Mouse (Mus musculus) CH12.LX (cell line): ENCODE data around the gene Gpr152.
"Not testable (repeated sequence)": the region's sequence is repeated elsewhere in the genome, so short reads cannot be mapped to it uniquely, and the experiment has no call there.

Source experiments
- CTCF ChIP-seq, 2 experiments: IDR thresholded peaks in 1 of 2; conservative IDR thresholded peaks in 1 of 2; 2 replicates each; pipeline ENCODE4 v1.5.1; 2011 to 2012; ENCODE audit warnings: low read depth in 2 of 2, low read length in 2 of 2, improper control_type of control experiment in 1 of 2, inconsistent platforms in 1 of 2, mild to moderate bottlenecking in 1 of 2, moderate library complexity in 1 of 2
- E2F4 ChIP-seq: IDR thresholded peaks from 2 replicates; pipeline ENCODE4 v1.6.1; 2011; ENCODE audit warnings: low read depth, low read length, improper control_type of control experiment; ENCODE audit not compliant: insufficient replicate concordance
- ELF1 ChIP-seq: IDR thresholded peaks from 2 replicates; pipeline ENCODE4 v1.6.1; 2014; ENCODE audit warnings: low read depth, mild to moderate bottlenecking, inconsistent platforms, low read length, improper control_type of control experiment
- EP300 ChIP-seq: IDR thresholded peaks from 2 replicates; pipeline ENCODE4 v1.6.1; 2011; ENCODE audit warnings: low read length, improper control_type of control experiment
- GABPA ChIP-seq: IDR thresholded peaks from 2 replicates; pipeline ENCODE4 v1.6.1; 2012; ENCODE audit warnings: low read depth, low read length, improper control_type of control experiment, inconsistent platforms; ENCODE audit not compliant: insufficient replicate concordance
- HCFC1 ChIP-seq: IDR thresholded peaks from 2 replicates; pipeline ENCODE4 v1.6.1; 2012; ENCODE audit warnings: low read depth, mild to moderate bottlenecking, inconsistent platforms, low read length, improper control_type of control experiment
- KAT2A ChIP-seq: IDR thresholded peaks from 2 replicates; pipeline ENCODE4 v1.6.1; 2012; ENCODE audit warnings: low read length, improper control_type of control experiment, inconsistent platforms; ENCODE audit not compliant: insufficient replicate concordance
- NELFE ChIP-seq: IDR thresholded peaks from 2 replicates; pipeline ENCODE4 v1.6.1; 2011; ENCODE audit warnings: low read depth, low read length, improper control_type of control experiment
- POLR2A ChIP-seq: IDR thresholded peaks from 2 replicates; pipeline ENCODE4 v1.6.1; 2011; ENCODE audit warnings: low read depth, mild to moderate bottlenecking, improper control_type of control experiment, low read length
- TCF12 ChIP-seq: IDR thresholded peaks from 2 replicates; pipeline ENCODE4 v1.6.1; 2014; ENCODE audit warnings: low read depth, mild to moderate bottlenecking, inconsistent platforms, low read length, improper control_type of control experiment
- ZMIZ1 ChIP-seq: IDR thresholded peaks from 2 replicates; pipeline ENCODE4 v1.6.1; 2012; ENCODE audit warnings: low read depth, mild to moderate bottlenecking, inconsistent platforms, low read length, improper control_type of control experiment
- ZNF384 ChIP-seq: IDR thresholded peaks from 2 replicates; pipeline ENCODE4 v1.6.1; 2012; ENCODE audit warnings: low read depth, low read length, improper control_type of control experiment, inconsistent platforms

- TF ChIP-seq GABPA, HCFC1, E2F4, ZMIZ1, ZNF384, EP300, NELFE, TCF12, ELF1, KAT2A: not testable (repeated sequence)
- TF ChIP-seq POLR2A (peak; percentile 55; the same call in 1 of the 2 replicates), CTCF (conservative IDR thresholded peaks at IDR 0.05 in 1 of 2, IDR thresholded peaks at IDR 0.05 in 1 of 2; ENCODE audit: low read depth in 2 of 2, low read length in 2 of 2) (peak; percentile 60 to 64)
Observed at GRCm38 (mm10) chr19:4135963-4136345, 3.6 kb upstream of the Gpr152 start.
